Mouse (Mus musculus): ENCODE measurements around the gene Btbd2. TPM values are rescaled to one million over a fixed set of nuclear protein-coding genes. Genes with fewer than 3 reads are reported as not detected.

Btbd2 gene
- polyA plus RNA-seq, 1 experiment from 2014 or later: 80.6 TPM

- whole genome bisulfite sequencing: 94% methylated on average over 8 of the region's 8 CpGs
- Histone ChIP-seq H3K4me2 (replicated peaks) (no peak overlapping the region), H3K4me1 (replicated peaks) (peaks cover 34% of the 10 kb centered on the region), H3K9me3 (no peaks in the 10 kb centered on the region), H3K9ac (replicated peaks) (no peak overlapping the region), H3K27ac (no peak overlapping the region), H3K36me3 (peaks cover 21% of the 10 kb centered on the region), H3K4me3 (replicated peaks) (no peak overlapping the region), H3K27me3 (no peaks in the 10 kb centered on the region)
- ATAC-seq: no peak
Measured at GRCm38 (mm10) chr10:80697393-80697787, 40.5 kb upstream of the Btbd2 start.

DNA sequence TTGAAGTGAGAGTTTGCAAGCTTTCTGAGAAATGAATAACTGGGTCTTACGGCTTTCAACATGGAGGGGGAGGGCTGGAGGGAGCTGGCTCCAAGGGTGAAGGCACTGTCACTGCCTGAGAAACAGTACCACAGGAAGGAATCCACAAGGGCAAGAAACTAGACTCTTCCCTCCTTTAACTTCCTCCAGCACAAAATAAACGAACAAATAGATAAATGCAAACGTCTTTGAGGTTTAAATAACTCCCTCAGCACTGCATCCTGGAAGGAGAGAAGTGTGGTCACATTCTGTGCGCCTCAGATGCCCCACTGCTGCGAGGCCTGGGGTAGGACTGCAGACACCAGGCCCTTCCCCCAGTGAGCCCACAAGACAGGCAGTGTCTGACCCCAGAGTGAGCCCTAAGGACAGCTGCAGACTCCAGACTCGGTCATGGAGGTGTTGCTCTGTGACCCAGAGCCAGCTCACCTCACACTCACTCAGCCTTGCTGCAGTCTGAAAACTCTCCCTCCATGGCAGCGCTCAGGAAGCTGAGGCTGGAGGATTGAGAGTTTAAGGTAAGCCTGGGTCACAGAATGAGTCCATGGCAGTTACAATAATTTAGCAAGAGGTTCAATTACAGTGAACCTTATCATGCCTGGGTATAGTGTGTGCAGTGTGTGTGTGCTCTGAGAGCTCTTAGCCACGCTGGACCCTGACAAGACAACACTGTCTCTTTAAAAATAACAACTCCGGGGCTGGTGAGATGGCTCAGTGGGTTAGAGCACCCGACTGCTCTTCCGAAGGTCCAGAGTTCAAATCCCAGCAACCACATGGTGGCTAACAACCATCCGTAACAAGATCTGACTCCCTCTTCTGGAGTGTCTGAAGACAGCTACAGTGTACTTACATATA lies 39.9 kb upstream of the Btbd2 start:
- Histone ChIP-seq H3K9me3 (no peaks in the 10 kb centered on the region), H3K4me3 (replicated peaks) (no peak overlapping the region), H3K9ac (replicated peaks) (no peak overlapping the region), H3K36me3 (peaks cover 21% of the 10 kb centered on the region), H3K4me2 (replicated peaks) (no peak overlapping the region), H3K27ac (no peak overlapping the region), H3K4me1 (replicated peaks) (peaks cover 34% of the 10 kb centered on the region), H3K27me3 (no peaks in the 10 kb centered on the region)
- ATAC-seq: no peak
- WGBS: 77% methylated on average over 12 of the region's 12 CpGs

GRCm38 (mm10) chr10:80695801-80696501 lies 39.1 kb upstream of the Btbd2 start:
- no peak overlapping the region for H3K4me3 ChIP-seq (replicated peaks)
- peaks cover 27% of the 10 kb centered on the region for H3K36me3 ChIP-seq
- H3K27ac ChIP-seq: no peak overlapping the region
- no peaks in the 10 kb centered on the region for H3K9me3 ChIP-seq
- H3K4me2 ChIP-seq (replicated peaks): no peak overlapping the region
- no peak for ATAC-seq
- no peaks in the 10 kb centered on the region for H3K27me3 ChIP-seq
- WGBS: 73% methylated on average over 10 of the region's 10 CpGs
- H3K9ac ChIP-seq (replicated peaks): no peak overlapping the region
- peaks cover 30% of the 10 kb centered on the region for H3K4me1 ChIP-seq (replicated peaks)

- H3K9ac ChIP-seq (replicated peaks): no peak overlapping the region
- H3K4me1 ChIP-seq (replicated peaks): peaks cover 22% of the 10 kb centered on the region
- H3K4me3 ChIP-seq (replicated peaks): no peak overlapping the region
- no peak overlapping the region for H3K27ac ChIP-seq
- WGBS: 93% methylated on average over 2 of the region's 2 CpGs
- H3K27me3 ChIP-seq: no peaks in the 10 kb centered on the region
- H3K4me2 ChIP-seq (replicated peaks): no peak overlapping the region
- no peak for ATAC-seq
- H3K9me3 ChIP-seq: no peaks in the 10 kb centered on the region
- peaks cover 35% of the 10 kb centered on the region for H3K36me3 ChIP-seq
Measured at GRCm38 (mm10) chr10:80695186-80695585, 38.3 kb upstream of the Btbd2 start.

- H3K27me3 ChIP-seq: no peaks in the 10 kb centered on the region
- H3K9ac ChIP-seq (replicated peaks): no peak overlapping the region
- no peak overlapping the region for H3K27ac ChIP-seq
- H3K9me3 ChIP-seq: no peaks in the 10 kb centered on the region
- no peak for ATAC-seq
- peaks cover 43% of the 10 kb centered on the region for H3K36me3 ChIP-seq
- peaks cover 17% of the 10 kb centered on the region for H3K4me1 ChIP-seq (replicated peaks)
- 88% methylated on average over 13 of the region's 13 CpGs for whole genome bisulfite sequencing
- H3K4me2 ChIP-seq (replicated peaks): no peak overlapping the region
- H3K4me3 ChIP-seq (replicated peaks): no peak overlapping the region
Measured at GRCm38 (mm10) chr10:80694159-80694938, 37.5 kb upstream of the Btbd2 start.

DNA sequence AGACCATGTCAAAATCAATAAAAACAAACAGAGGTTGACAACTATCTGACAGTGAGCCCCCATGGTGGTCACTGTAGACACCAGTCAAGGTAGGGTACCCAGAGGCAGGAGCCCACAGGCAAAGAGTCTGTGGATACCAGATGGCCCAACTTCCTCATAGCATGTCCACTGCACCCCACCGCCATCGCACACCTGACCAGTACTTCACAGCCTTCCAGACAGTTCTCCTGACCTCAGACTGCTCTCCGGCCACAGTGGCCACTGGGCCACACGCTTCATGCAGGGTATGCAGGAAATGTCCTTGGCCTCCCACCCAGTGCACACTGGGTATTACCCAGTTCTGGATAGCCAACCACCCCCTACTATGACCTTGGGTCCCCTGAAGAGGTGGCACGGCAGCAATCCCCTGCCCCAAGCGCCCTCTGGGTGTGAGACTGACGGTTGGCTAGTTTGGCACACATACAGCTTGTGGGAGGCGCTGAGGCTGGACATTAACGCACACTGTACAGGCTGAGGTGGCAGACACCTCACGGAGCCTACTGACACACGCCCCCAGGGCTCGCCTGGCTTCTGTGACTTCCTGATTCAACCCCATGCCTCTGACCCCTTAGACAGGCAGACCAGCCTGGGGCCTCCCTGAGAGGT lies 36.7 kb upstream of the Btbd2 start:
- no peak for ATAC-seq
- WGBS: 93% methylated on average over 12 of the region's 12 CpGs
- Histone ChIP-seq H3K4me3 (replicated peaks) (no peak overlapping the region), H3K9me3 (no peaks in the 10 kb centered on the region), H3K4me2 (replicated peaks) (no peak overlapping the region), H3K4me1 (replicated peaks) (peaks cover 16% of the 10 kb centered on the region), H3K27ac (no peak overlapping the region), H3K36me3 (peaks cover 51% of the 10 kb centered on the region), H3K9ac (replicated peaks) (no peak overlapping the region), H3K27me3 (no peaks in the 10 kb centered on the region)

- no peak for ATAC-seq
- H3K36me3 ChIP-seq: peaks cover 59% of the 10 kb centered on the region
Measured at GRCm38 (mm10) chr10:80692249-80693165, 35.6 kb upstream of the Btbd2 start.

GRCm38 (mm10) chr10:80687850-80688249 lies 31.0 kb upstream of the Btbd2 start:
- no peak overlapping the region for H3K4me2 ChIP-seq (replicated peaks)
- WGBS: 44% methylated on average over 5 of the region's 5 CpGs
- ATAC-seq: peak; percentile 51; the same call in 1 of the 2 replicates
- no peak overlapping the region for H3K4me3 ChIP-seq (replicated peaks)
- H3K27me3 ChIP-seq: no peaks in the 10 kb centered on the region
- H3K9me3 ChIP-seq: no peaks in the 10 kb centered on the region
- no peaks in the 10 kb centered on the region for H3K4me1 ChIP-seq (replicated peaks)
- no peak overlapping the region for H3K9ac ChIP-seq (replicated peaks)
- H3K36me3 ChIP-seq: peaks cover 82% of the 10 kb centered on the region
- no peak overlapping the region for H3K27ac ChIP-seq

More at GRCm38 (mm10) chr10:80692249-80693165, 35.6 kb upstream of the Btbd2 start:
- 84% methylated on average over 14 of the region's 14 CpGs for WGBS
- H3K9ac ChIP-seq (replicated peaks): no peak overlapping the region
- peaks cover 9% of the 10 kb centered on the region; the same call in 1 of the 2 replicates for H3K4me1 ChIP-seq (replicated peaks)
- H3K9me3 ChIP-seq: no peaks in the 10 kb centered on the region
- H3K27me3 ChIP-seq: no peaks in the 10 kb centered on the region
- H3K4me3 ChIP-seq (replicated peaks): no peak overlapping the region
- H3K27ac ChIP-seq: no peak overlapping the region
- no peak overlapping the region for H3K4me2 ChIP-seq (replicated peaks)

DNA sequence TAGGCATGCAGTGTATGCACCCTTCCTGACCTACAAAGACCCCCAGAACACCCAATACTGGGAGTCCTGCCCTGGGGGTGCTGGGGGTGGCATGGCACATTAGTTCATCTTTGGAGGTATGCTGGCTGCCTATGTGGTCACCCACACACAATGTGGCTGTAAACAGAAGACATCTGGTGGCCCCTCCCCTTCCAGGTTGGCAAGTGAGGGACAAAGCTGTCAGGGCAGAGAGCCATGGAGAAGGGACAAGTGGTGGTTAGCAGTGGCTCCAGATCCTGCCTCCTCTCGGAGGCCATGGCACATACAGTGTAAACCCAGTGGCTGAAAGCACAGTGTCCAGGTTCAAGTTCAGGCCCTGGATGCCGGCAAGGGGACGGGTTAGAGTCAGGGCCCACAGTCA lies 29.7 kb upstream of the Btbd2 start:
- Histone ChIP-seq H3K4me3 (replicated peaks) (no peak overlapping the region), H3K4me2 (replicated peaks) (no peak overlapping the region), H3K9me3 (no peaks in the 10 kb centered on the region), H3K27me3 (no peaks in the 10 kb centered on the region), H3K36me3 (peaks cover 82% of the 10 kb centered on the region), H3K9ac (replicated peaks) (no peak overlapping the region), H3K27ac (no peak overlapping the region), H3K4me1 (replicated peaks) (no peaks in the 10 kb centered on the region)
- WGBS: 95% methylated on average over 3 of the region's 3 CpGs
- ATAC-seq: no peak

GRCm38 (mm10) chr10:80684984-80685383 lies 28.1 kb upstream of the Btbd2 start:
- no peak overlapping the region for H3K27ac ChIP-seq

DNA sequence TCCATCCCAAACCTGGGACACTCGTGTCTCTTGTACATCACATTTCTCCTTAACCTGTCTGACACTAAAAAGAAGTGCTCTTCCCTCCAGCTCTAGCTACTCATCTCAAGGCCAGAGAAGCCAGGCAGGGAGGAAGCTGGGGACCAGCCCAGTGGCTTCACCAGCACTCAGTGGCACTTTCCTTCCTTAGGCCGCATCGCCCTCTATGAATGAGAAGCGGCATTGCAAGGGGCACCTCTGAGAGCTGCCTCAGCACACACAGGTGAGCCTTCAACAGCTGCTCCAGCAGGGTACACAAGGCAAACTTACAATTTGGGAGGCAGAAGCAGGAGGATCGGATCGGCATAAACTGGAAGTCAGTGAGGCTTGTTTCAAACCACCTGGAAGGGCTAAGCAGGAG lies 27.3 kb upstream of the Btbd2 start:
- Histone ChIP-seq H3K9me3 (no peaks in the 10 kb centered on the region), H3K4me3 (replicated peaks) (no peak overlapping the region), H3K9ac (replicated peaks) (no peak overlapping the region), H3K27me3 (no peaks in the 10 kb centered on the region), H3K4me2 (replicated peaks) (no peak overlapping the region), H3K27ac (no peak overlapping the region), H3K4me1 (replicated peaks) (peaks cover 7% of the 10 kb centered on the region), H3K36me3 (peaks cover 58% of the 10 kb centered on the region)
- no peak for ATAC-seq
- 54% methylated on average over 6 of the region's 6 CpGs for WGBS

More at GRCm38 (mm10) chr10:80684984-80685383, 28.1 kb upstream of the Btbd2 start:
- H3K4me2 ChIP-seq (replicated peaks): no peak overlapping the region
- no peak for ATAC-seq
- H3K9me3 ChIP-seq: no peaks in the 10 kb centered on the region
- H3K36me3 ChIP-seq: peaks cover 66% of the 10 kb centered on the region
- no peaks in the 10 kb centered on the region for H3K27me3 ChIP-seq
- H3K9ac ChIP-seq (replicated peaks): no peak overlapping the region
- H3K4me1 ChIP-seq (replicated peaks): no peaks in the 10 kb centered on the region
- H3K4me3 ChIP-seq (replicated peaks): no peak overlapping the region
- WGBS: 92% methylated on average over 4 of the region's 4 CpGs
